13 mouse cellular contexts compared by ENCODE assay signal in genomic region chr2:45052587-45052986, GRCm38 (mm10).
A peak's percentile ranks its signal among the peaks of the same experiment; 100 is the strongest.
DNase-seq lines count a peak whose midpoint lies in the region; ATAC-seq and TF ChIP-seq lines count a peak whose summit lies in the region.
"Had no signal": no experiment of that assay in that cellular context is flagged by ENCODE, and none has a peak within 500 bp of the region (broad histone marks: within the 10 kb centered on the region; RNA-seq: fewer than 3 reads in every experiment).

No protein-coding gene starts in this region.

- TF ChIP-seq CTCF in heart, postnatal 0 days (IDR thresholded peaks at IDR 0.05; ENCODE audit: low read depth), result no peak
- no peak for TF ChIP-seq CTCF in heart, adult 2 months (IDR thresholded peaks at IDR 0.05)

- no peaks in the 10 kb centered on the region for H3K27me3 ChIP-seq in forebrain, embryonic 15.5 days
- no peaks in the 10 kb centered on the region for H3K27me3 ChIP-seq in forebrain, embryonic 11.5 days (ENCODE audit: control insufficient read depth, insufficient read depth, low read length)
- H3K27me3 ChIP-seq in heart, postnatal 0 days (ENCODE audit: control insufficient read depth, insufficient read depth, low read length), result no peaks in the 10 kb centered on the region
- no peaks in the 10 kb centered on the region for H3K27me3 ChIP-seq in heart, adult 2 months (ENCODE audit: control insufficient read depth, insufficient read depth, low read length)
- no peaks in the 10 kb centered on the region for H3K27me3 ChIP-seq in liver, embryonic 13.5 days
- no peaks in the 10 kb centered on the region for H3K27me3 ChIP-seq in embryonic facial prominence, embryonic 14.5 days (replicated peaks; ENCODE audit: control insufficient read depth, insufficient read depth, low read length)

- WGBS in forebrain, embryonic 15.5 days, result 68% methylated on average over 4 of the region's 4 CpGs
- 77% methylated on average over 4 of the region's 4 CpGs for WGBS in forebrain, embryonic 11.5 days
- 56% methylated on average over 4 of the region's 4 CpGs for WGBS in heart, postnatal 0 days
- WGBS in heart, adult 2 months, result 64% methylated on average over 4 of the region's 4 CpGs
- 54% methylated on average over 4 of the region's 4 CpGs for WGBS in liver, embryonic 13.5 days (ENCODE audit: insufficient replicate concordance)
- WGBS in embryonic facial prominence, embryonic 14.5 days, result 48% methylated on average over 4 of the region's 4 CpGs

- no peak for ATAC-seq in forebrain, embryonic 15.5 days (replicated peaks)
- no peak for ATAC-seq in forebrain, embryonic 11.5 days (replicated peaks; ENCODE audit: low FRiP score)
- ATAC-seq in heart, postnatal 0 days (ENCODE audit: insufficient read depth, low read depth), result no peak
- no peak for ATAC-seq in liver, embryonic 13.5 days (ENCODE audit: low read depth)
- no peak for ATAC-seq in embryonic facial prominence, embryonic 14.5 days (ENCODE audit: low read depth)
- ATAC-seq: lung, postnatal 0 days had no signal

- H3K9ac ChIP-seq in forebrain, embryonic 15.5 days (replicated peaks), result no peak overlapping the region
- no peak overlapping the region for H3K9ac ChIP-seq in forebrain, embryonic 11.5 days (ENCODE audit: low read length)
- H3K9ac ChIP-seq in heart, postnatal 0 days (replicated peaks; ENCODE audit: low read depth, low read length), result no peak overlapping the region
- no peak overlapping the region for H3K9ac ChIP-seq in heart, adult 2 months (ENCODE audit: low read depth, low read length)
- no peak overlapping the region for H3K9ac ChIP-seq in liver, embryonic 13.5 days
- no peak overlapping the region for H3K9ac ChIP-seq in embryonic facial prominence, embryonic 14.5 days (ENCODE audit: low read depth, low read length)

- H3K27ac ChIP-seq in forebrain, embryonic 15.5 days (replicated peaks), result 0 out of 2 replicates have a peak overlapping the region, but pooled peaks have one; percentile 7
- H3K27ac ChIP-seq in forebrain, embryonic 11.5 days (ENCODE audit: low read depth, low read length), result no peak overlapping the region
- H3K27ac ChIP-seq in heart, postnatal 0 days (ENCODE audit: low read depth), result 0 out of 2 replicates have a peak overlapping the region, but pooled peaks have one; percentile 43
- no peak overlapping the region for H3K27ac ChIP-seq in heart, adult 2 months
- peak overlapping the region; percentile 60 for H3K27ac ChIP-seq in liver, embryonic 13.5 days
- H3K27ac ChIP-seq in embryonic facial prominence, embryonic 14.5 days (replicated peaks; ENCODE audit: low read depth, low read length), result no peak overlapping the region

- no peak for TF ChIP-seq POLR2A in heart, adult 2 months (IDR thresholded peaks at IDR 0.05; ENCODE audit: insufficient read depth, low read depth, low read length)

- no peaks in the 10 kb centered on the region; the same call in 1 of the 2 replicates for H3K79me2 ChIP-seq in heart, adult 2 months (replicated peaks; ENCODE audit: control insufficient read depth, insufficient read depth, low read length)

- H3K4me3 ChIP-seq in forebrain, embryonic 15.5 days, result no peak overlapping the region
- H3K4me3 ChIP-seq in forebrain, embryonic 11.5 days (ENCODE audit: low read depth, low read length), result no peak overlapping the region
- no peak overlapping the region for H3K4me3 ChIP-seq in heart, postnatal 0 days (ENCODE audit: low read depth, low read length)
- H3K4me3 ChIP-seq in heart, adult 2 months, result no peak overlapping the region
- no peak overlapping the region for H3K4me3 ChIP-seq in liver, embryonic 13.5 days (replicated peaks)
- H3K4me3 ChIP-seq in embryonic facial prominence, embryonic 14.5 days (ENCODE audit: low read depth, low read length), result no peak overlapping the region

- intact Hi-C loops in heart, adult 2 months (cut with DNase I), result no loop called here

- H3K4me2 ChIP-seq in forebrain, embryonic 15.5 days (replicated peaks), result no peak overlapping the region
- no peak overlapping the region for H3K4me2 ChIP-seq in forebrain, embryonic 11.5 days (ENCODE audit: low read depth, low read length, severe bottlenecking)
- H3K4me2 ChIP-seq in heart, postnatal 0 days (ENCODE audit: low read depth, low read length), result no peak overlapping the region
- no peak overlapping the region for H3K4me2 ChIP-seq in liver, embryonic 13.5 days
- H3K4me2 ChIP-seq in embryonic facial prominence, embryonic 14.5 days (ENCODE audit: low read depth, low read length), result no peak overlapping the region

- no peaks in the 10 kb centered on the region for H3K36me3 ChIP-seq in forebrain, embryonic 15.5 days
- no peaks in the 10 kb centered on the region for H3K36me3 ChIP-seq in forebrain, embryonic 11.5 days (ENCODE audit: control insufficient read depth, insufficient read depth, low read length)
- no peaks in the 10 kb centered on the region for H3K36me3 ChIP-seq in heart, postnatal 0 days (replicated peaks; ENCODE audit: control insufficient read depth, insufficient read depth, low read length)
- peaks cover 7% of the 10 kb centered on the region for H3K36me3 ChIP-seq in heart, adult 2 months (ENCODE audit: control insufficient read depth, insufficient read depth, low read length)
- H3K36me3 ChIP-seq in liver, embryonic 13.5 days, result peaks cover 6% of the 10 kb centered on the region; the same call in 1 of the 2 replicates
- no peaks in the 10 kb centered on the region for H3K36me3 ChIP-seq in embryonic facial prominence, embryonic 14.5 days (ENCODE audit: control insufficient read depth, insufficient read depth, low read length)

- DNase-seq in forebrain, embryonic 11.5 days (ENCODE audit: low spot score), result no peak
- DNase-seq in heart, postnatal 0 days (ENCODE audit: low spot score), result no peak
- no peak for DNase-seq in heart, adult 2 months
- no peak for DNase-seq in liver, embryonic 13.5 days
- DNase-seq in liver, result no peak
- peak; percentile 47 for DNase-seq in embryonic facial prominence, embryonic 14.5 days (ENCODE audit: low spot score)
- no peak for DNase-seq in adrenal gland, postnatal 14 days
- DNase-seq: adrenal gland, postnatal 10 days; left cerebral cortex, postnatal 4 days; right cerebral cortex, adult 18-20 months; thymus, postnatal 14 days had no signal

- peaks cover 55% of the 10 kb centered on the region for H3K4me1 ChIP-seq in forebrain, embryonic 15.5 days
- H3K4me1 ChIP-seq in forebrain, embryonic 11.5 days (replicated peaks; ENCODE audit: control insufficient read depth, insufficient read depth, low read length), result peaks cover 3% of the 10 kb centered on the region; the same call in 1 of the 2 replicates
- peaks cover 30% of the 10 kb centered on the region for H3K4me1 ChIP-seq in heart, postnatal 0 days (ENCODE audit: control insufficient read depth, insufficient read depth)
- peaks cover 11% of the 10 kb centered on the region for H3K4me1 ChIP-seq in heart, adult 2 months (ENCODE audit: control insufficient read depth, insufficient read depth, low read length)
- H3K4me1 ChIP-seq in liver, embryonic 13.5 days (replicated peaks), result peaks cover 82% of the 10 kb centered on the region
- peaks cover 16% of the 10 kb centered on the region; the same call in 1 of the 2 replicates for H3K4me1 ChIP-seq in embryonic facial prominence, embryonic 14.5 days (ENCODE audit: control insufficient read depth, insufficient read depth, low read length)

- H3K9me3 ChIP-seq in forebrain, embryonic 15.5 days, result no peaks in the 10 kb centered on the region
- H3K9me3 ChIP-seq in forebrain, embryonic 11.5 days (ENCODE audit: control insufficient read depth, low read length), result no peaks in the 10 kb centered on the region
- H3K9me3 ChIP-seq in heart, postnatal 0 days (replicated peaks; ENCODE audit: control insufficient read depth, low read length), result no peaks in the 10 kb centered on the region
- H3K9me3 ChIP-seq in liver, embryonic 13.5 days (replicated peaks), result no peaks in the 10 kb centered on the region
- H3K9me3 ChIP-seq in embryonic facial prominence, embryonic 14.5 days (ENCODE audit: control insufficient read depth, low read length), result no peaks in the 10 kb centered on the region

- no peak for TF ChIP-seq EP300 in heart, postnatal 0 days (IDR thresholded peaks at IDR 0.05; ENCODE audit: low read depth)
- no peak for TF ChIP-seq EP300 in heart, adult 2 months (IDR thresholded peaks at IDR 0.05; ENCODE audit: insufficient read depth, low read depth, low read length)

Comparison
In these comparisons a context has a peak if more than half of its experiments do, and no peak if none do; other contexts are left out.
1. H3K27ac ChIP-seq: peak in forebrain, embryonic 15.5 days (single experiment), heart, postnatal 0 days (single experiment) and liver, embryonic 13.5 days (single experiment); none in forebrain, embryonic 11.5 days (single experiment), heart, adult 2 months (single experiment) and embryonic facial prominence, embryonic 14.5 days (single experiment).